Mouse (Mus musculus): Measurements from ENCODE around the gene Pigl.

The Pigl gene

GRCm38 (mm10) chr11:62513311-62513710 lies 55.1 kb downstream of the Pigl start:
- DNase-seq (ENCODE audit: low spot score in 2 of 2): no peak

GRCm38 (mm10) chr11:62518991-62519390 lies 60.7 kb downstream of the Pigl start:
- DNase-seq (ENCODE audit: low spot score in 2 of 2): no peak

- no peak for DNase-seq (ENCODE audit: low spot score in 2 of 2)
Measured at GRCm38 (mm10) chr11:62522283-62522682, 64.0 kb downstream of the Pigl start.

GRCm38 (mm10) chr11:62537089-62537488 lies 78.8 kb downstream of the Pigl start:
- DNase-seq (ENCODE audit: low spot score in 2 of 2): no peak

GRCm38 (mm10) chr11:62537590-62537989 lies 79.3 kb downstream of the Pigl start:
- no peak for DNase-seq (ENCODE audit: low spot score in 2 of 2)

- DNase-seq (ENCODE audit: low spot score in 2 of 2): peak; percentile 39 to 48
Measured at GRCm38 (mm10) chr11:62538321-62539088, 80.2 kb downstream of the Pigl start.

- DNase-seq (ENCODE audit: low spot score in 2 of 2): peak; percentile 64 to 71
Measured at GRCm38 (mm10) chr11:62539089-62539890, 81.0 kb downstream of the Pigl start, which contains the start of gene Cenpv. Gene Cenpv, minus strand, starts transcription at chr11:62539261.

- no peak for DNase-seq (ENCODE audit: low spot score in 2 of 2)
Measured at GRCm38 (mm10) chr11:62540167-62540566, 81.9 kb downstream of the Pigl start.

- no peak for DNase-seq (ENCODE audit: low spot score in 2 of 2)
Measured at GRCm38 (mm10) chr11:62540969-62541368, 82.7 kb downstream of the Pigl start.

GRCm38 (mm10) chr11:62541581-62541980 lies 83.3 kb downstream of the Pigl start:
- DNase-seq (ENCODE audit: low spot score in 2 of 2): peak in 1 of 2 experiments; percentile 9

GRCm38 (mm10) chr11:62543991-62544390 lies 85.7 kb downstream of the Pigl start:
- no peak for DNase-seq (ENCODE audit: low spot score in 2 of 2)

GRCm38 (mm10) chr11:62549782-62550181 lies 91.5 kb downstream of the Pigl start:
- DNase-seq (ENCODE audit: low spot score in 2 of 2): peak; percentile 66 to 80

GRCm38 (mm10) chr11:62550227-62550685 lies 92.0 kb downstream of the Pigl start:
- peak; percentile 57 to 69 for DNase-seq (ENCODE audit: low spot score in 2 of 2)

GRCm38 (mm10) chr11:62550727-62551225 lies 92.5 kb downstream of the Pigl start, which contains the start of gene Ubb:
Gene Ubb, plus strand, starts transcription at chr11:62551171.
- peak; percentile 95 to 99 for DNase-seq (ENCODE audit: low spot score in 2 of 2)

- DNase-seq (ENCODE audit: low spot score in 2 of 2): peak; percentile 81 to 89
Measured at GRCm38 (mm10) chr11:62551226-62552119, 93.2 kb downstream of the Pigl start.

- no peak for DNase-seq (ENCODE audit: low spot score in 2 of 2)
Measured at GRCm38 (mm10) chr11:62553186-62553585, 94.9 kb downstream of the Pigl start.

- no peak for DNase-seq (ENCODE audit: low spot score in 2 of 2)
Measured at GRCm38 (mm10) chr11:62553633-62554032, 95.4 kb downstream of the Pigl start.

GRCm38 (mm10) chr11:62554163-62554855 lies 96.0 kb downstream of the Pigl start:
- DNase-seq (ENCODE audit: low spot score in 2 of 2): no peak

- DNase-seq (ENCODE audit: low spot score in 2 of 2): no peak
Measured at GRCm38 (mm10) chr11:62554934-62555517, 96.8 kb downstream of the Pigl start.

GRCm38 (mm10) chr11:62555896-62556412 lies 97.7 kb downstream of the Pigl start:
- DNase-seq (ENCODE audit: low spot score in 2 of 2): no peak
